Mouse (Mus musculus) limb, embryonic 10.5 days (tissue): ENCODE data around the gene Rab4a. TPM values are rescaled to one million over a fixed set of nuclear protein-coding genes. Genes with fewer than 3 reads are reported as not detected.

Experiments used
- DNase-seq: peaks from one replicate; pipeline ENCODE4 v3.0.0-alpha.2; 2017; ENCODE audit warnings: low spot score
- H3K27ac ChIP-seq: fragments of 300-500 bp; sonication (generic); 2 replicates; pipeline ENCODE4 v1.5.1; 2016; ENCODE audit warnings: mild to moderate bottlenecking
- H3K27me3 ChIP-seq: fragments of 300-500 bp; sonication (generic); 2 replicates; pipeline ENCODE4 v1.6.1; 2016; ENCODE audit warnings: low read depth, mild to moderate bottlenecking; ENCODE audit not compliant: poor library complexity, severe bottlenecking
- H3K36me3 ChIP-seq: fragments of 300-500 bp; sonication (generic); 2 replicates; pipeline ENCODE4 v1.6.1; 2016; ENCODE audit warnings: mild to moderate bottlenecking, moderate library complexity
- H3K4me1 ChIP-seq: fragments of 300-500 bp; sonication (generic); 2 replicates; pipeline ENCODE4 v1.6.1; 2016
- H3K4me3 ChIP-seq: fragments of 300-500 bp; sonication (generic); 2 replicates; pipeline ENCODE4 v1.5.1; 2016; ENCODE audit warnings: mild to moderate bottlenecking, moderate library complexity
- H3K9me3 ChIP-seq: fragments of 300-500 bp; sonication (generic); replicated peaks from 2 replicates; pipeline ENCODE4 v1.6.1; 2016; ENCODE audit warnings: mild to moderate bottlenecking
- WGBS: fragments of 180-500 bp; shearing (Covaris S2); methylation state at CpG from one replicate; pipeline ENCODE4 v1.1.7; 2016; 5-methylcytosine and 5-hydroxymethylcytosine counted together
- polyA plus RNA-seq: library from polyadenylated mRNA; unstranded; fragments of >200 nt; fragmentation: Nextera tagmentation; extraction: Ambion mirVana; gene quantifications from 2 replicates; pipeline ENCODE4 v1.2.1, GENCODE M21; 2016

Gene Rab4a
- polyA plus RNA-seq, 1 experiment from 2014 or later, result 58.2 TPM

DNA sequence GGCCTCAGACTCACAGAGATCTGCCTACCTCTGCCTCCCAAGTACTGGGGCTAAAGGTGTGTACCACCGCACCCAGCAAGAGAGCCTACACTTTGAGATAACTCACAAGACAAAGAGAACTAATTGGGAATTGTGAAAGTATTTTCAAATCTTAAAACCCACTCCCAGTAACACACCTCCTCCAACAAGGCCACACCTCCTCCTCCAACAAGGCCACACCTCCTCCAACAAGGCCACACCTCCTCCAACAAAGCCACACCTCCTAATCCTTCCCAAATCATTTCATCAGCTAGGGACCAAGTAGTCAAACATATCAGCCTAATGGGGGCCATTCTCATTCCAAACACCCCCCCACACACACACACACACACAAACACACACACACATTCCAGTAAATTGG, 31.3 kb upstream of the Rab4a start:
- Histone ChIP-seq H3K27me3 (peaks cover 5% of the 10 kb centered on the region; the same call in 1 of the 2 replicates), H3K9me3 (no peaks in the 10 kb centered on the region), H3K27ac (no peak overlapping the region), H3K4me1 (peaks cover 12% of the 10 kb centered on the region), H3K4me3 (no peak overlapping the region), H3K36me3 (no peaks in the 10 kb centered on the region)
- WGBS, result 100% methylated on average over 1 of the region's 1 CpGs
- DNase-seq, result no peak

DNA sequence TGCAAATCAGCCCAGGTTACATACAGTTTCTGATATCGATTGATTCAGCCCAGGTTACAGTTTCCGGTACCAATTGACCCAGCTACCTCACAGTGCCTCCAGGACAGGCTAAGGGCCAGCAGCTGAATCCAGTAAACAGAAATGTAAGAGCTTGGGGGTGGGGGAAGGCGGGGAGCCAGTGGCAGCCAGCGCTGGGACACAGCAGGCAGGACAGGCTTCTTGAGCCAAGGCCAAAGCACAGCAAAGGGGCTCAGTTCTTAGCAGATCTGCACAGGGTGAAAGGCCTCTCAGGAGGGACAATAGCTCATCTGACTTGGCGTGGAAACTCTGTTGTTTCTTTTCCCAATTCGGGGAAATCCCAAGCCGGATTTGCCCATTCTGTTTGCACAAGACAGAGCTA, 28.5 kb upstream of the Rab4a start:
- Histone ChIP-seq H3K36me3 (no peaks in the 10 kb centered on the region), H3K27me3 (peaks cover 5% of the 10 kb centered on the region; the same call in 1 of the 2 replicates), H3K9me3 (no peaks in the 10 kb centered on the region), H3K4me3 (no peak overlapping the region), H3K27ac (no peak overlapping the region), H3K4me1 (peaks cover 25% of the 10 kb centered on the region)
- 66% methylated on average over 7 of the region's 7 CpGs for WGBS
- DNase-seq, result no peak

DNA sequence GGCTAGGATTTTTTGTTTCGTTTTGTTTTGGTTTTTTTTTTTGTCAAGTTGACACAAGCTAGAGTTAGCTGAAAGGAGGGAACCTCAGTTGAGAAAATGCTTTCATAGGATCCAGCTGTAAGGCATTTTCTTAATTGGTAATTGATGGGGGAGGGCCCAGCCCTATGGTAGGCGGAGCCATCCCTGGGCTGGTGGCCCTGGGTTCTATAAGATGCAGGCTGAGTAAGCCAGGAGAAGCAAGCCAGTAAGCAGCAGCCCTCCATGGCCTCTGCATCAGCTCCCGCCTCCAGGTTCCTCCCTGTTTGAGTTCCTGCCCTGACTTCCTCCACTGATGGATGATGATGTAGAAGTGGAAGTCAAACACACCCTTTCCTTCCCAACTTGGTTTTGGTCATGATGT, 25.3 kb upstream of the Rab4a start:
- no peak overlapping the region for H3K27ac ChIP-seq
- peaks cover 17% of the 10 kb centered on the region for H3K4me1 ChIP-seq
- 41% methylated on average over 3 of the region's 3 CpGs for WGBS
- DNase-seq, result no peak
- no peak overlapping the region for H3K4me3 ChIP-seq
- H3K27me3 ChIP-seq, result peaks cover 6% of the 10 kb centered on the region; the same call in 1 of the 2 replicates
- no peaks in the 10 kb centered on the region for H3K36me3 ChIP-seq
- no peaks in the 10 kb centered on the region for H3K9me3 ChIP-seq

DNA sequence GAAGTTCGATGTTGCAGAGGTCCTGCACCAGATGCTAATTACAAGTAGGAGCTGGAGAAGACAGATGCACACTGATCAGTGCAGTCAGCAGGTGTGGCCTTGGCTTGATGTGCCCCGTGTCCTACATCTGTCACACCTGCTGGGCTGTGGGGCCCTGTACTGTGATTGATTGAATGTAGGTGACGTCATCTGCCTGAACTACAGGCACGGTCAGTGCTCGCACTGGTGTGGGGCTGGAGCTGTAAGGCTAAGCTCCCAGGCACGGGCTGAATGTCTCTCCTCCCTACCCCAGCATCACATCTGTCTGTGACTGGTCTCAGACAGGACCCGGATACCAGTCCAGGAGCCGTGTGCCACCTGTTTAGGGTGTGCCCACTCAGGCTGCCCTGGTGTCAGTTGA, 24.5 kb upstream of the Rab4a start:
- 38% methylated on average over 8 of the region's 8 CpGs for WGBS
- Histone ChIP-seq H3K4me3 (no peak overlapping the region; the same call in 1 of the 2 replicates), H3K9me3 (no peaks in the 10 kb centered on the region), H3K36me3 (no peaks in the 10 kb centered on the region), H3K27ac (no peak overlapping the region), H3K27me3 (peaks cover 12% of the 10 kb centered on the region; the same call in 1 of the 2 replicates), H3K4me1 (peaks cover 17% of the 10 kb centered on the region)
- no peak for DNase-seq

DNA sequence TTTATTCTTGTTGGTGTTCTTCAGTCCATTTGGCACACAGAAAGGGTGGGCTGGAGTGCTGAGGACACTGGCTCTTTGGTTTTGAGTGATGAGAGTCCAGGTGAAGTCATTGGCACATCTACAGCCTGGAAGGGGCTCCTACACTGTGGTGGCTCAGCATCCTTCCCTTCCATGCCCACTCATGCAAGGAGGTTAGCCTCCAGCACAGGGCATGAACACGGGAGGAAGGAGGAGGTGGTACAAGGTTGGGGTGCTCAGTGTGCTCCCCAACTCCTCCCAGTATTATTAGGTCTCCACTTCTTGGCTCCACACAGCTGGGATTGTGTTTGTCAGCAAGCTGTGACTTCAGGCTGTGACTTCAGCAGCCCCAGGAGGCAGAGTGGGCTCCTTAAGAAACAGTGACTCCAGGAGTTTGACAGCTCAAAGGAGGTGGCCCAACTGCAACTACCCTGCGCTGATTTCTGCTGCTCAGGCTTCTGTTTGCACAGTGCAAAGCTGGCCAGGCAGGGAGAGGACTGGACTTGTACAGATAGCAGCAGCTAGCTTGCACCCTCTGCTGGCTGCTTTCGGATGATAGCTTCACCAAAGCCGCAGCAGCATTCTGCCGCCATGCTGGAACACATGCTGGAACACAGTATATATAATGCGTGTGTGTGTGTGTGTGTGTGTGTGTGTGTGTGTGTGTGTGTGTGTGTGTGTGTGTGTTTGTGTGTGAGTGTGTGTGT, 22.1 kb upstream of the Rab4a start:
- Histone ChIP-seq H3K27me3 (peaks cover 12% of the 10 kb centered on the region; the same call in 1 of the 2 replicates), H3K4me1 (peaks cover 27% of the 10 kb centered on the region), H3K27ac (no peak overlapping the region), H3K9me3 (no peaks in the 10 kb centered on the region), H3K4me3 (no peak overlapping the region), H3K36me3 (no peaks in the 10 kb centered on the region)
- WGBS, result 20% methylated on average over 6 of the region's 6 CpGs
- DNase-seq, result peak; percentile 88

DNA sequence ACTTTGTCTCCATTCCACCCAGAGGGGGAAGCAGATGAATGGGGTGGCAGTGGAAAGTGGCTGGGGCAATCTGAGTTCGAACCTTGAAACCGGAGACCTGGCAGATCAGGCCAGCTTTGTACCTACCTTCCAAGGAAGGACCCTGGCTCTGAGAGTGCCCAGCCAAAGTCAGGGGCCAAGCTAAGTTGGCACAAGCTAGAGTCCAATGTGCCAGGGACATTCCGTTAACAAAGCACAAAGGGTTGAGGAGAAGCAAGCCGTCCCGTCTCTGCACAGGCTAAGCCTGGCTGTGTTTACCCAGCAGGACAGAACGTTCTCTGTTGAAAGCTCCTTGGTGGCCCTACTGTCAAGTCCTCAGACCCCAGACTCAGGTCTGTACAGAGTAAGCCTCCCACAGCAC, 19.6 kb upstream of the Rab4a start:
- Histone ChIP-seq H3K36me3 (no peaks in the 10 kb centered on the region), H3K4me3 (no peak overlapping the region), H3K4me1 (peaks cover 24% of the 10 kb centered on the region), H3K9me3 (no peaks in the 10 kb centered on the region), H3K27me3 (peaks cover 20% of the 10 kb centered on the region), H3K27ac (no peak overlapping the region)
- WGBS, result 83% methylated on average over 6 of the region's 6 CpGs
- DNase-seq, result no peak

DNA sequence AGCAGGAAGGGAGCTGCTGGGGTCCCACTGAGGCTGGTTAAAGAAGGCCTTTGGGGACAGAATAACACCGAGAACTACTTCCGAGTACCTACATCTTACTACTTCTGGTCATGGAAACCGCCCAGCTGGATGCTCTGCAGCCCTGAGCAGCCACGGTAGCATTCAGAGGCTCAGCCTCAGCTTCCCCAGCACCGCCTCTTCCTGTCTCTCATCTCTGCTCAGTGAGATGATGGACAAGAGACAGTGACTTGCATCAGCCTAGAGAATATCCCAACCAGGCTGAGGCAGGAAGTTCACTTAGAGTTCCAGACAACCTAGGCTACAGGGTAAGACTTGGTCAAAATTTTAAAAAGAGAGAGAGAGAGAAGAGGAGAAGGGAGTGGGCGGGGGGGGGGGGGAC, 19.1 kb upstream of the Rab4a start:
- WGBS, result 77% methylated on average over 6 of the region's 6 CpGs
- no peak for DNase-seq
- Histone ChIP-seq H3K4me3 (no peak overlapping the region), H3K4me1 (peaks cover 19% of the 10 kb centered on the region), H3K9me3 (no peaks in the 10 kb centered on the region), H3K36me3 (no peaks in the 10 kb centered on the region), H3K27me3 (peaks cover 20% of the 10 kb centered on the region), H3K27ac (no peak overlapping the region)

DNA sequence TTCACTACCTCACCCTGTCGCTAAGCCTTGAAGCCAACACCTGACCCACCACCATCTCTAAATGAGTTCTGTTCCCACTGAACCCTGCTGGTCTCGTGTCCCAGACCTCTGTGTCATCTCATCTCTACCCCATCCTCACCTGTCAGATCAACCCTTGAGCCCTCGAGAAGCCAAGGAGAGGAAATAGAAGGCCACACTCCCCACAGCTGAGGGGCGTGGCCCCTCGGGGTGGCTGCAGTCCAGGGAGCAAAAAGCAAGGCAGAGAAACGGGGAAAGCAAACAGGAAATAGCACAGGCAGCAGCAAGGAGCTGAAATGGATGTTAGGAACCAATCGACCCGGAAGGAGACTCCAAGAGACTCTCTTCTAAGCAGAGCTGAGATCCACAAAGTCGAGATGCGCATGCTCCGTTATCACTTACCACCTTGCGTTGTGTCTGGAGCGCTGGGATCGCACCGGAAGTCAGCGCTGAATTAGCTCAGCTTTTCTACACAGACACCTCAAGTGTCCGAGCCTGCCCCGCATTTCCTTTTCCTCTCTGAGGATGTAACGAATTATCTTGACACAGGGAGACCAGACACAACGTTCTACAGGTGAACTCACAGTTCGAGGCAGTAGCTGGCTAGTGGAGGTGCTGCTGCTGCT, 18.4 kb upstream of the Rab4a start:
- Histone ChIP-seq H3K4me3 (no peak overlapping the region), H3K4me1 (peaks cover 19% of the 10 kb centered on the region), H3K27me3 (peaks cover 20% of the 10 kb centered on the region), H3K27ac (no peak overlapping the region), H3K36me3 (no peaks in the 10 kb centered on the region), H3K9me3 (no peaks in the 10 kb centered on the region)
- WGBS, result 58% methylated on average over 21 of the region's 21 CpGs
- DNase-seq, result no peak

DNA sequence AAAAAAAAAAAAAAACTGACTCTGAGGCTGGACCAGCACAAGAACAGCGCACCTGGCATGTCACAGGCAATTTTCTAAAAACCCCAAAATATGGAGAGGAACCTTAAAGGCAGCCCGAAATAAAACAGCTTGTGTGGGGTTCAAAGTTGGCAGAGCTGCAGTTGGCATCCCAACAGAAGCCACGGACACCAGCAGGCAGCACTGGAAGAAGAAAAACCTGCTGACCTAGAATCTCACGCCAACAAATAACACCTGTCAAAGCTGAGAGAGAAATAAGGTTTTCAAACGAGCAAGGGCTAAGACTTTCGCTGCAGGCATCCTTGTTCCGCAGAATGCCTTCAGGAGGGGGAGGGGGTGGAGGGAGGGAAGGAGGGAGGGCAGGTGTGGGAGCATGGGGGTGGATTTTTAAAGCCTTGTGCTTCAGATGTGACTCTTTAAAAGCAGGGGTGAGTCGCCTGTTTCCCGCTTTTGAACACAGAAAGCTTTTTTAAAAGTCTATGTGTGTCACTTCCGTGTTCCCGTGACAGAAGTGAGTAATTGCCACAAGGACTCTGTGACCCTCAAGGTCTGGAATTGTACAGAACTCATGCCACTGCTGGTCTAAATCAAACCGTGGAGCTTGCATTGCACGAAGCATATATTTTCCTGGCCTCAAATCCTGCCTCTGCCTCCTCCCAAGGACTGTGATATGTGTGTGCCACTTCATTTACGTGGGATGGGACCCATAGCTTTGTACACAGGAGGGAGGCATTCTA, 17.2 kb upstream of the Rab4a start:
- no peaks in the 10 kb centered on the region for H3K36me3 ChIP-seq
- peaks cover 18% of the 10 kb centered on the region for H3K4me1 ChIP-seq
- no peak for DNase-seq
- H3K4me3 ChIP-seq, result no peak overlapping the region
- no peak overlapping the region for H3K27ac ChIP-seq
- WGBS, result 52% methylated on average over 14 of the region's 14 CpGs
- no peaks in the 10 kb centered on the region for H3K9me3 ChIP-seq
- H3K27me3 ChIP-seq, result peaks cover 20% of the 10 kb centered on the region

DNA sequence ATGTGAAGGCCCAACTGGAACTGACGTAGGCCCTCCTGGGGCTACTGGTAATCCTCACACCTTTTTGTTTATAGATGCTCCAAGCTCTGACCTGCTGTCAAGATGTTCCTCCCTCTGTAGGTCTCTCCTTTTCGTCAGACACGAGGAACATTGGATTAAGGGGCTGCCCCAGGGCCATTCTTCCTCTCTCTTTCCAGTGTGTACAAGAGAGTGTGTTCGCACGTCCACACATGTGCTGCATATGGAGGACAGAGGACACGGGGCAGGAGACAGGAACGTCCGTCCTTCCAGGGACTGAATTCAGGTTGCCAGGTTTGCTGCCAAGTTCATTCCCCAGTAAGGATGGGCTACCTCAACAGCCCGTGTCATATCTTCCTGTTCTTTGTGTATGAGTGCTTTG, 16.3 kb upstream of the Rab4a start:
- Histone ChIP-seq H3K36me3 (no peaks in the 10 kb centered on the region), H3K9me3 (no peaks in the 10 kb centered on the region), H3K27ac (no peak overlapping the region), H3K4me1 (peaks cover 22% of the 10 kb centered on the region), H3K27me3 (peaks cover 20% of the 10 kb centered on the region), H3K4me3 (no peak overlapping the region)
- no peak for DNase-seq
- 79% methylated on average over 9 of the region's 9 CpGs for WGBS

DNA sequence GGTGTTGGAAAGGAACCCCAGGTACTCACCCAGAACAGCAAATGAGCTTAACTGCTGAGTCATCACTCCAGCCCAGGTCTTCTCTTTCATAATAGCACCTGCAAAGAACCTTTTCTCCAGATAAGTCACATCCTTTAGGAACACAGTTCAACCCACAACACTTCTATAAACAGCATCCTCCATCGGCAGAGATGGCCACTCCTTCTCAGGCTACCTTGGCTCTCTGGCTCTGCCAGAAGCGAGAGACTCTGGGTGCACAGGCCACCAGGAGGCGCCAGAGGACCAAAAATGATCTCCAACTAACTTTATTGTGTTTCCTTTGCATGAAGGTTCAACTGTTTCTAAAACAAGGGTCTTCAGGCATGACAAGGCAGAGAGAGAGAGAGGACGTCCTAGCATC, 15.8 kb upstream of the Rab4a start:
- peak; percentile 96 for DNase-seq
- 3% methylated on average over 4 of the region's 4 CpGs for WGBS
- Histone ChIP-seq H3K27ac (no peak overlapping the region), H3K27me3 (peaks cover 20% of the 10 kb centered on the region), H3K4me1 (peaks cover 22% of the 10 kb centered on the region), H3K36me3 (no peaks in the 10 kb centered on the region), H3K4me3 (no peak overlapping the region), H3K9me3 (no peaks in the 10 kb centered on the region)

DNA sequence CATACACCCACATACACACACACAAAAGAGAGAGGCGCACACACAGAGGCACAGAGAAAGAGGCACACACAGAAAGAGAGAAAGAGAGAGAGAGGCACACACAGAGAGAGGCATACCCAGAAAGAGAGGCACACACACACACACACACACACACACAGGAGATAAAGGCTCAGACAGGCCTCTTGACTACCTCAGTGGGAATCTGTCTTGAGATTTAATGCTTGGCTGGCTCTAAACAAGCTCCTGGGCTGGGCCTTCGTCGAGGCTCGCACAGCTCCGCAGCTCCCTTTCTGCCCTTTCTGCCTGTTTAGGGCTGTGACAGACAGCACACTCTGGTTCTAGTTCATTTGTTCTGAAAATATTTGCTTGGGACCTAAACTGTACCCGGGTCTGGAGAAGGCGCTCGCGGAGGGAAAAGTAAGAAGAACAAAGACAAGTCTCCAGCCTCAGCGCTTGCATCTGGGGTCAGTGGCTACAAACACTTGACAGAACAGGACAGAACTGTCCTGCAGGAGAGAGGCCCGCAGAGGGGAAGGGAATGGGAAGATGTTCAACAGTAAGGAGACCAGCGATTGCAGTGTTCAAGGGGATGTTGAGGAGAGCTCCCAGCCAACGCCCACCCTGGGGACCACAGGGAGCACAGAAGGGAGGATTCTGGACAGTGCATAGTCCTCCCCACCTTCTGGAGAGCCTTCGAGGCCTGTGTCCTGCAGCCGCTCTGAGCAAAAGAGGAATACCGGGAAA, 14.5 kb upstream of the Rab4a start:
- H3K4me3 ChIP-seq, result no peak overlapping the region
- DNase-seq, result no peak
- peaks cover 13% of the 10 kb centered on the region; the same call in 1 of the 2 replicates for H3K27me3 ChIP-seq
- no peaks in the 10 kb centered on the region for H3K9me3 ChIP-seq
- 82% methylated on average over 16 of the region's 16 CpGs for WGBS
- H3K4me1 ChIP-seq, result peaks cover 22% of the 10 kb centered on the region
- H3K27ac ChIP-seq, result no peak overlapping the region
- H3K36me3 ChIP-seq, result no peaks in the 10 kb centered on the region
